Mouse (Mus musculus): ENCODE results near the gene Il2rg. TPM values are rescaled to one million over a fixed set of nuclear protein-coding genes. Genes with fewer than 3 reads are reported as not detected.

The Il2rg gene
- total and polyA plus RNA-seq, 3 experiments: 7.9 to 15.8 (median 9.8) TPM

DNA sequence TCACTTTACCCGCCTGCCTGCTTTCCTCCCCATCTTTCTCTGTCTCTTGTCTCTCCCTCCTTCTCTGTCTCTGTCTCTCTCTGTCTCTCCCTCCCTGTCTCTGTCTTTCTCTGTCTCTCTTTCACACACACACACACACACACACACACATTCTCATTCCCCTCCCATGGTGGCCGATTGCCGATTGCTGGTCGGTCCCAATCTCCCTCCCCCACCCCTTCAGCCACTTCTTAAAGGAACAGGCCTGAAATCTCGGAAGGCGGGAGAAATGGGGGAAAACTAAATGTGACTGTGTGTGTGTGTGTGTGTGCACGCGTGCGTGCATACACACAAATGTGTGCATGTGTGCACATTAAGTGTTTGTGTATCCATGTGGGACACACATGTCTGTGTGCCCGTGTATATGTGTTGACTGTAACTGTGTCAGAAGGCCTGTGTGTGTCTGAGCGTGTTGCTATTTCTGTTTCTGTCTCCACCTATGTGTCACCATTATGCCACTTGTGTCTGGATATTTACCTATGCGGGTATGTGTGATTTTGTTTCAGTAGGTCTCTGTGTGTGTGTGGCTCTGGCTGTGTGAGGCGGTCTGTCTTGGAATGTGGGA lies 32.5 kb upstream of the Il2rg start:
- no peaks in the 10 kb centered on the region; the same call in 1 of the 2 replicates for H3K4me1 ChIP-seq (ENCODE audit: control insufficient read depth, insufficient read depth, low read length)
- no peaks in the 10 kb centered on the region for H3K36me3 ChIP-seq (ENCODE audit: control insufficient read depth, insufficient read depth, low read length)
- no peak overlapping the region for H3K9ac ChIP-seq (ENCODE audit: low read depth, low read length)
- intact Hi-C loops (cut with DNase I): no loop called here
- no peaks in the 10 kb centered on the region for H3K79me2 ChIP-seq (replicated peaks; ENCODE audit: control insufficient read depth, insufficient read depth, low read length)
- H3K27me3 ChIP-seq (ENCODE audit: control insufficient read depth, insufficient read depth, low read length): no peaks in the 10 kb centered on the region
- H3K4me3 ChIP-seq: no peak overlapping the region
- no peak for DNase-seq
- WGBS: 35% methylated on average over 13 of the region's 13 CpGs
- H3K27ac ChIP-seq: no peak overlapping the region
- TF ChIP-seq POLR2A (IDR thresholded peaks at IDR 0.05; ENCODE audit: insufficient read depth, low read depth, low read length) (no peak), EP300 (IDR thresholded peaks at IDR 0.05; ENCODE audit: insufficient read depth, low read depth, low read length) (no peak), CTCF (IDR thresholded peaks at IDR 0.05) (no peak)

DNA sequence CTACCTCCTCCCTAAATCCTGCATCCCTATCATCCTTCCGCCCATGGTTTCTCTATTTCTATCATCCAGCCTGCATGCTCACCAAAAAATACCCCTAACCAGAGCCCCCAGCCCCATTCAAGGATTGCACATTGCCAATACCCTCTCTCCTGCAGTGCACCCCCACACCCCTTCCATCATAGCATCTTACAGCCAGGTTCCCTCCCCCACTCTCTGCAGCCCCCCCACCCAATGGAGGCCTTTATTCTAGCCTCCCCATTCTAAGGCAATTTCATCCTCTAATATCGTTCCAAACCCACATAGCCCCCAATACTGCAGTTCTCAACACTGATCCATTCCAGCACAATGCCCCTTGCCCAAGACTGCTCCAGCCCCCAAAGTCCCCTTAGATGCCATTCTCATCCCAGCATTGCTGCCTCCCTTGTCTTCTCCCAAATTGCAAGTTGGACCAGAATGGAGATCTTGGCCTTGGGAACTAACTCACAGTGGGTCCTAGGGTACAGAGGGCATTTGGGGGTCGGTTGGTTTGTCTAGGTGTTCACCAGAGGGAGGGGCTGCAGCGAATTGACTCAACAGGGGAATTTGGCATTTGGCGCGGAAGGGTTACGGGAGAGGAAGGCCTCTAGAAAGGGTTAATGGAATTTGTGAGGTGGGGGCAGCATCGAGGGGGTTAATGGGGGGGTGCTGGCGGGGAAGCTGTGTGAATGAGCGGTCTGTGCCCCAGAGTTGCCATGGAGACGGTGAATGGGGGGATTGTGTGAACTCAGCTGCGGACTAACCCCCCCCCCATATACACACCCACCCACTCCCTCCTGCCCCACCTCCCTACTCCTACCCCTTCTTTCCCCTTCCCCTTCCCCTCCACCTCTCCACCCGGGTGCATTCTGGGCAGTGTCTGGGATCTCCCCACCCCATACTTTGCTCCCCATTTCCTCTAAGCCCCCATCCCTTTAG lies 31.7 kb upstream of the Il2rg start:
- TF ChIP-seq CTCF (IDR thresholded peaks at IDR 0.05) (no peak), EP300 (IDR thresholded peaks at IDR 0.05; ENCODE audit: insufficient read depth, low read depth, low read length) (no peak), POLR2A (IDR thresholded peaks at IDR 0.05; ENCODE audit: insufficient read depth, low read depth, low read length) (no peak)
- WGBS: 32% methylated on average over 12 of the region's 13 CpGs
- intact Hi-C loops (cut with DNase I): no loop called here
- DNase-seq: no peak
- H3K27ac ChIP-seq: no peak overlapping the region
- H3K4me1 ChIP-seq (ENCODE audit: control insufficient read depth, insufficient read depth, low read length): no peaks in the 10 kb centered on the region; the same call in 1 of the 2 replicates
- no peaks in the 10 kb centered on the region for H3K79me2 ChIP-seq (replicated peaks; ENCODE audit: control insufficient read depth, insufficient read depth, low read length)
- no peak overlapping the region for H3K4me3 ChIP-seq
- no peaks in the 10 kb centered on the region for H3K27me3 ChIP-seq (ENCODE audit: control insufficient read depth, insufficient read depth, low read length)
- no peaks in the 10 kb centered on the region for H3K36me3 ChIP-seq (ENCODE audit: control insufficient read depth, insufficient read depth, low read length)
- H3K9ac ChIP-seq (ENCODE audit: low read depth, low read length): no peak overlapping the region

- H3K79me2 ChIP-seq (replicated peaks; ENCODE audit: control insufficient read depth, insufficient read depth, low read length): no peaks in the 10 kb centered on the region
- no peaks in the 10 kb centered on the region for H3K27me3 ChIP-seq (ENCODE audit: control insufficient read depth, insufficient read depth, low read length)
- H3K9ac ChIP-seq (ENCODE audit: low read depth, low read length): no peak within 1 kb of the TSS
- intact Hi-C loops (cut with DNase I): no loop called here
- H3K36me3 ChIP-seq (ENCODE audit: control insufficient read depth, insufficient read depth, low read length): no peaks in the 10 kb centered on the region
- WGBS: 33% methylated on average over 24 of the region's 24 CpGs
- no peak within 1 kb of the TSS for H3K4me3 ChIP-seq
- no peak for TF ChIP-seq POLR2A (IDR thresholded peaks at IDR 0.05; ENCODE audit: insufficient read depth, low read depth, low read length)
- TF ChIP-seq EP300 (IDR thresholded peaks at IDR 0.05; ENCODE audit: insufficient read depth, low read depth, low read length): no peak
- no peak for TF ChIP-seq CTCF (IDR thresholded peaks at IDR 0.05)
- H3K27ac ChIP-seq: no peak within 1 kb of the TSS
- DNase-seq: no peak
- H3K4me1 ChIP-seq (ENCODE audit: control insufficient read depth, insufficient read depth, low read length): no peaks in the 10 kb centered on the region; the same call in 1 of the 2 replicates
Observed at GRCm38 (mm10) chrX:101299055-101299454, 31.0 kb upstream of the Il2rg start, which contains the start of gene Nlgn3. Gene Nlgn3, plus strand, starts transcription at chrX:101299168.

DNA sequence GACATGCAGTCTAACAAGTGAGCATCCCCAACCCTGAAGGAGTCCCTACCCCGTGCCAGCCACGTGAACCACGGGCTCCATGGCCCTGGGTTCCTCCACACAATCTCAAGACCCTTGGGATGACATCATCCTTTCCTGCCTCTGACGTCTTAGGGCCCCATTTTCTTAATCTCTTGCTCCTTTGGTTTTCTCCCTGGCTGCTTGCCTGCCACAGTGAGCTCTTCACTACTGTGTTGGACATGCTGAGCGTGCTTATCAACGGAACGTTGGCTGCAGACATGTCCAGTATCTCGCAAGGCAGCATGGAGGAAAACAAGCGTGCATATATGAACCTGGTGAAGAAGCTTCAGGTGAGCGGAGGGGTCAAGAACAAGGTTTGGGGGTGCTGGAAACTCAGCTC lies 22.1 kb upstream of the Il2rg start:
- WGBS: 68% methylated on average over 10 of the region's 10 CpGs
- no peak overlapping the region for H3K4me3 ChIP-seq
- no peaks in the 10 kb centered on the region for H3K79me2 ChIP-seq (replicated peaks; ENCODE audit: control insufficient read depth, insufficient read depth, low read length)
- no peaks in the 10 kb centered on the region; the same call in 1 of the 2 replicates for H3K36me3 ChIP-seq (ENCODE audit: control insufficient read depth, insufficient read depth, low read length)
- no peak overlapping the region for H3K9ac ChIP-seq (ENCODE audit: low read depth, low read length)
- intact Hi-C loops (cut with DNase I): no loop called here
- H3K4me1 ChIP-seq (ENCODE audit: control insufficient read depth, insufficient read depth, low read length): no peaks in the 10 kb centered on the region
- H3K27me3 ChIP-seq (ENCODE audit: control insufficient read depth, insufficient read depth, low read length): no peaks in the 10 kb centered on the region
- no peak for DNase-seq
- no peak overlapping the region for H3K27ac ChIP-seq
- TF ChIP-seq EP300 (IDR thresholded peaks at IDR 0.05; ENCODE audit: insufficient read depth, low read depth, low read length) (no peak), POLR2A (IDR thresholded peaks at IDR 0.05; ENCODE audit: insufficient read depth, low read depth, low read length) (no peak), CTCF (IDR thresholded peaks at IDR 0.05) (no peak)

DNA sequence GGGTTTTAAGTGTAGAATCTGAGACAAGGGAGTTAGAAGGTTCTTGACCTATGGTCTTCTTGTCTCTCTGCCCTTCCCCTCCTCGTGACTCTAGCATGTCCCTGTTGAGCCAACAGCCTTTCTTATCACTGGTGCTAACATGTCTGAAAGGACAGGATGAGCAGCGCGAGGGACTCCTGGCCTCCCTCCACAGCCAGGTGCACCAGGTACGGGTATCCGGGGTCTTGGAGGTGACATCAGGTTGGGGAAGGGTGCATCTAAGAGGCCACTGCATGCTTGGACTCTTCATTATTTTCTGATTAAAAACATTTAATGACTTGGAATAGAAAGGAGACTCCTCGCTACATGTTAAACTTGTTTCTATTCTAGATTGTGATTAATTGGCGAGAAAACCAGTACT lies 21.0 kb upstream of the Il2rg start:
- Histone ChIP-seq H3K27me3 (ENCODE audit: control insufficient read depth, insufficient read depth, low read length) (no peaks in the 10 kb centered on the region), H3K4me1 (ENCODE audit: control insufficient read depth, insufficient read depth, low read length) (no peaks in the 10 kb centered on the region), H3K27ac (no peak overlapping the region), H3K9ac (ENCODE audit: low read depth, low read length) (no peak overlapping the region), H3K36me3 (ENCODE audit: control insufficient read depth, insufficient read depth, low read length) (no peaks in the 10 kb centered on the region; the same call in 1 of the 2 replicates), H3K79me2 (replicated peaks; ENCODE audit: control insufficient read depth, insufficient read depth, low read length) (no peaks in the 10 kb centered on the region), H3K4me3 (no peak overlapping the region)
- DNase-seq: no peak
- WGBS: 87% methylated on average over 7 of the region's 7 CpGs
- intact Hi-C loops (cut with DNase I): loop anchor here (5.0 kb wide), 1 partner anchor 157 kb away; no protein-coding TSS in a partner anchor
- TF ChIP-seq EP300 (IDR thresholded peaks at IDR 0.05; ENCODE audit: insufficient read depth, low read depth, low read length): no peak
- no peak for TF ChIP-seq CTCF (IDR thresholded peaks at IDR 0.05)
- no peak for TF ChIP-seq POLR2A (IDR thresholded peaks at IDR 0.05; ENCODE audit: insufficient read depth, low read depth, low read length)

Data from heart, adult 2 months (tissue).